Mouse (Mus musculus) heart, postnatal 14 days (tissue): ENCODE measurements around the gene Pex11a. TPM values are rescaled to one million over a fixed set of nuclear protein-coding genes. Genes with fewer than 3 reads are reported as not detected.

Experiments
- total RNA-seq, 2 experiments: library from RNA; stranded (reverse); gene quantifications; 2 replicates each; pipeline ENCODE4 v1.2.3; 2021

The Pex11a gene
- total RNA-seq, 2 experiments from 2014 or later: 13.8 to 14.8 TPM

Other genes with a start within 250 kb of the Pex11a start
- gene Rhcg, start 125.5 kb downstream of the Pex11a start, total RNA-seq: not detected
- 1 to 10 TPM in 1 of 2 experiments, under 1 TPM in 1; 0.29 to 1.2 TPM for gene Ticrr, start 82.9 kb downstream of the Pex11a start, total RNA-seq
- 1 to 10 TPM; 2.2 to 2.5 TPM for gene Kif7, start 27.4 kb downstream of the Pex11a start, total RNA-seq
- 10 to 100 TPM in 1 of 2 experiments, 1 to 10 TPM in 1; 5.0 to 24.7 TPM for gene Plin1, start 10.2 kb downstream of the Pex11a start, total RNA-seq
- under 1 TPM; 0.12 to 0.24 TPM for gene Wdr93, start within 50 bp of the Pex11a start, total RNA-seq
- gene Mesp1, start 50.7 kb upstream of the Pex11a start, total RNA-seq: not detected
- gene Mesp2, start 67.6 kb upstream of the Pex11a start, total RNA-seq: under 1 TPM; 0.10 to 0.19 TPM
- gene Anpep, start 117.9 kb upstream of the Pex11a start, total RNA-seq: 10 to 100 TPM; 21.4 to 25.3 TPM
- gene Ap3s2, start 177.5 kb upstream of the Pex11a start, total RNA-seq: 10 to 100 TPM; 19.6 to 20.3 TPM
- gene Arpin, start 192.2 kb upstream of the Pex11a start, total RNA-seq: 10 to 100 TPM; 11.5 to 12.5 TPM